Mouse (Mus musculus) brain, embryonic 14.5 days (tissue): ENCODE data around the gene Dxo. TPM values are rescaled to one million over a fixed set of nuclear protein-coding genes. Genes with fewer than 3 reads are reported as not detected.

ENCODE experiments used
- DNase-seq: peaks from one replicate; pipeline ENCODE4 v3.0.0-alpha.2; 2011; ENCODE audit warnings: low read depth
- CTCF ChIP-seq: fragments of 200-500 bp; IDR thresholded peaks from 2 replicates; pipeline ENCODE4 v1.5.1; 2012; ENCODE audit warnings: inconsistent platforms, mild to moderate bottlenecking, moderate library complexity, borderline replicate concordance; ENCODE audit not compliant: insufficient read depth, insufficient read length; ENCODE audit errors: extremely low read depth
- POLR2A ChIP-seq: fragments of 200-500 bp; IDR thresholded peaks from 2 replicates; pipeline ENCODE4 v1.6.1; 2012; ENCODE audit warnings: mild to moderate bottlenecking, inconsistent platforms, borderline replicate concordance; ENCODE audit not compliant: poor library complexity, insufficient read depth, insufficient read length, severe bottlenecking; ENCODE audit errors: extremely low read depth
- polyA plus RNA-seq: library from polyadenylated mRNA; depleted of rRNA; stranded (reverse); fragments of >200 nt; gene quantifications from 2 replicates; pipeline ENCODE4 v1.2.3, GENCODE M21; 2012; rRNA removed

Dxo gene
- polyA plus RNA-seq, 1 experiment = 73.5 TPM

DNA sequence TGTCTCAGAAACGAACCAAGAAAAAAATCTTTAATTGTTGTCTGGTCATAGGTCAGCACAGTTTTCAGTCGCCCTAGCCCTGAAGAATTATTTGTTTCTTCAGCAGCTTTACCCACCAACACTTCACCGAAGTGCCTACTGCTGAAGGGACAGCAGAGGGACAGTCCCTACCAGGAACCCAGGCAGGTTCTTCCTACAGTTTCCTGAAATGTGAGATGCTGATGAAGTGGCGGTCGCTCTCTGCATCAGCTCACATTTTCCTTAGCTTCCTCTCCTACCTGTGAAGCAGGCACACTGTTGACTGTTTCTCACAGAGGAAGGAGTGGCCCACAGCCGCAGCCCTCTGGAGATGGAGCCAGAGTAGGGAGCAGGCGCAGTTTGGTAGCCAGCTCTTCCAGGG, 29.2 kb downstream of the Dxo start:
- no peak for TF ChIP-seq POLR2A
- DNase-seq = no peak

DNA sequence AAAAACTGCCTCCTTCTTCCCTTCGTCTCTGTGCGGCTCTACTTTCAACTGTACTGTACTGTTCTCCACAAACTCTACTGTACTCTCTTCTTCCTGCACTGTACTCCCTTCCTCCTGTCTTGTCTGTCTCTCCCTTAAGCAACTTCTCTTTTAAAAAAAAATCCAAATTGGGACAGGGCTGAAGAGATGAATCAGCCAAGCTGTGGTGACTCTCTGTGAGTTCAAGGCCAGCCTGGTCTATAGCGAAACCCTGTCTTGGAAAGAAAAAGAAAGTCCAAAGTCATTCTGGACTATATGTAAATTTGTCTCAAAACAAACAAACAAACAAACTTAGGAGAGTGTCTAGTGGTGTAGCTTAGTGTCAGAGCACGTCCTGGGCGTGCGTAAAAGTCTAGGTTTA, 37.5 kb downstream of the Dxo start:
- DNase-seq = no peak
- no peak for TF ChIP-seq CTCF
- no peak for TF ChIP-seq POLR2A

DNA sequence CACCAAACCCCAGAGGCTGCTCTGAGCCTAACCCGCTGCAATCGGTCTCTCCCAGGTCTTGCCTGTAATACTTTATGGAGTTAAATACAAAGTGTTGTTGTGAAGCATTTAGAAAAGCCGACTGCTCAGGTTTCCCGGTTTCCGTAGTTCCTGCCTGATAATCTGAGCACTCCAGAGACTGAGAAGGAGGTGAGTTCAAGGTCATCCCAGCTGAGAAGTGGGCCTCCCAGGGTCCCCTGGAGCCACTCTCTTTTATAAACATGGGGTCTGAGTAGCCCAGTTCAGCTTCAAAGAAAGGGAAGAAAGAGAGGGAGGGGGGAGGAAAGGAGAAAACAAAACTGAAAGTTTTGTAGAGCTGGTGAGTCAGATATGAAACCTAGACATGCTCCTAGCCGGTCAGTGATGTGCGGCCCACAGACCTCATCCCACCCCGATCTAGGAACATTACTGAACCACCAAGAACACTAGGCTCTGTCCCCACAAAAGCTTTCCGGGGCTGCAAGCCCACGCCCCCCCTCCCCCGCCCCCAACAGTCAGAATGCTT, 42.6 kb downstream of the Dxo start, which contains the start of gene Zbtb12:
Gene Zbtb12, plus strand, starts transcription at position 148 of the 544 bp plus-strand sequence.
- TF ChIP-seq POLR2A (no peak), CTCF (no peak)
- DNase-seq = no peak

DNA sequence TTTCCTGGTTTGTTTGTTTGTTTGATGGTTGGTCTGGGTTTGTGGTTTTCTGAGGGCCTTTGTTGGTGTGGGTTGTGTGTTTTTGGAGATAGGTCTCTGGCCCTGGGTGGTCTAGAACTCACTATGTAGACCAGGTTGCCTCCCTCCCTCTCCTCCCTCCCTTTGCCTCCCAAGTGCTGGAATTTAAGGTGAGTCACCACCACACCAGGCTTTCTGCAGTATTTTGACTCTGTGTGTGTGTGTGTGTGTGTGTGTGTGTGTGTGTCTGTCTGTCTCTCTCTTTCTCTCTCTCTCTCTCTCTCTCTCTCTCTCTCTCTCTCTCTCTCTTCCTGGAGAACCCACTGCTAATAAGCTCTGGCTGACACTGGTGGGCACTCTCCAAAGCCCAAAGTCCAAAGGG, 44.3 kb downstream of the Dxo start:
- TF ChIP-seq POLR2A (no peak), CTCF (no peak)
- DNase-seq = no peak

DNA sequence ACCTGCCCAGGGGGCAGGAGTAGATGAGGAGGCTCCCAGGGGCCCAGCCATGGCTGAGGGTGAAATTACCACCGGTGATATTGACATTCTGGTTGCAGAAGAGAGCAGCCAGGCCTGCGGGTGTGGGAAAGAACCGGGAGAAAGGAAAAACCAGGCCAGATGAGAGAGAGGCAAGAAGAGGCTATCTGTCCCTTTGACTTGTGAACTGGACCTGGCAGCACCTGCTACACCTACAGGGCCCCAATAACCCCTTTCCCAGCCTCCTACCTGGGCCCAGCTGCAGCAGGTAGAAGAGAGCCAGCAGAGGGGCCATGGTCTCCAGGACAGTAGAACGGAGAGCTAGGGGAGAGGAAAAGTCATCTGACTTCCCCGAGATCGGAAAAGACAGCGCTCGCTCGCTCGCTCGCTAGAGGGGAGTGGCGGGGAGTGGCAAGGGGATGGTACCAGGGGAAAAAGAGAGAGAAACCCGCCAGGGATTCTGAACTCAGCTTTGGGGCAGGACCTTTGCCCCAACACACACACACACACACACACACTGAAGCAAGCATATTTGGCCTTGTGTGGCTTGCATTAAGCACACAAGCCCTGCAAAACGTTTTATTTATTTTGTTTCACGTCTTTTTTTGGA, 45.0 kb downstream of the Dxo start, which contains the start of gene Gm20547:
Gene Gm20547, minus strand, starts transcription at position 360 of the 628 bp plus-strand sequence.
- DNase-seq = no peak
- TF ChIP-seq CTCF (no peak), POLR2A (no peak)

DNA sequence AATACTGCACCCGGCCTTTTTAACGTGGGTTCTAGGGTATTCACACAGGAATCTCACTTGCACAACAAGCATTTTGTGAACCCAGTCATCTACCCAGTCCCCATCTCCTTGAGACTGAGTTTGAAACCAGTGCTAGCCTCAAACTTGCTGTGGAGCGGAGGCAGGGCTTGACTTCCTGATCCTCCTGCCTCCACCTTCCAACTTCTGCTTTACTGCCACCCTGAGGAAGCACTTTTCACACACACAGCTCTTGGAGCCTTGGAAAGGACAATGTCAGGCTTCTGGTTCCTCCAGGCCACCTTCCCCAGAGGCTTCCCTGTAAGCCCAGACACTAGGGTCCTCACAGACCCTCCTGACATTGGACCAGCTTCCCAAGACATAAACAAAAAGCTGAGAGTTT, 46.5 kb downstream of the Dxo start:
- no peak for DNase-seq
- no peak for TF ChIP-seq CTCF
- TF ChIP-seq POLR2A = no peak

DNA sequence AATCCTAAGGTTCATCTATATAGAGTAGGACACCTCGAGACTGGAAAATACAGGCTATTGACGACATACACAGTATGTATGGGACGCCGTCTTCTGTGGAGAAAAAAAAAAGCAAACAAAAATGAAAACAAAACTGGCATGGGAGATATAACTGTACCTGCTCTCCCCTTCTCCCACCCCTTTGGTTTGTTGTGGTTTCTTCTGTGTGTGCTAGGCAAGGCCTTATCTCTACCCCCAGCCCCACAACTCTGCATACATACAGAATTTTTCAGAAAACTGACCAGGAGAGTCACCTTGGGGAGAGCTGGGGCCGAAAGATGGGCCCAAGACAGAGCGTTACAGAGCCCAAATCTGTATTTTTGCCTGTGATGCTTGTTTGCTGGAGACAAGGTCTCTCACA, 47.9 kb downstream of the Dxo start:
- no peak for DNase-seq
- TF ChIP-seq CTCF (no peak), POLR2A (no peak)

DNA sequence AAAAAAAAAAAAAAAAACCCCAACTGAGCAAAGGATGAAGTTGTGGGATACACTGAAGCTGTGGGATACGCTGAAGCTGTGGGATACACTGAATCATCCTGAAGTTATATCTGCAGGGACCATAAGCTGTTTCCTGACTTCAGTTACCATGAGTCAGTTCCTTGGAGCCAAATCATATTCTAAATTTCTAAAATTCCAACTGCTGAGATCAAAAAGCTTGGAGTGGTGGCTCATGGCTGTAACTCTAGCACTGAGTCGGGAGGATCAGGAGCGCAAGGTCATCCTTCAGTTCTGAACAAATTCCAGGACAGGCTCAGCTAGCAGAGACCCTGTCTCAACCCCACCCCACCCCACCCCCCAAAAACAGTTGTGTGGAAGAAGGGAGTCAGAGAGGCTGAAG, 48.8 kb downstream of the Dxo start:
- TF ChIP-seq CTCF = no peak
- TF ChIP-seq POLR2A = no peak
- DNase-seq = no peak

DNA sequence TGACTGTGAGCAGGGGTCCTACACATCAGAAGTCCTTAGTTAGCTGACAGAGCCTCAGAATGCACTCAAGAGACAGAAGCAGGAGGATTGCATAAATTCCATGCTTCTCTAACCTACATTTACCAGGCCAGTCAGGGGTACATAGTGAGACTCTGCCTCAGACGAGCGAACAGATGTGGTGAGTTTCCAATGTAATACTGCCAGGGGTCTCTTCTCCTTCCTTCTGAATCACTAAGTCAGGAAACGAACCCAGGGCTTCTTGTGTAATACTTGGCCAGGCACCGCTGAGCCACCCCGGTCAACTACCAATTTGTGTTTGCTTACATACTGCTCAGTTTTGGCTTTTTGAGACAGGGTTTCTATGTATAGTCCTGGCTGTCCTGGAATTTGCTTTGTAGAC, 51.1 kb downstream of the Dxo start:
- TF ChIP-seq POLR2A (no peak), CTCF (no peak)
- DNase-seq = no peak

Other genes starting within 250 kb of the Dxo start
- 2.0 and 3.0 TPM in 2 replicates for gene Gpsm3, start 247.2 kb upstream of the Dxo start, polyA plus RNA-seq
- 107 and 115 TPM in 2 replicates for gene Pbx2, start 245.8 kb upstream of the Dxo start, polyA plus RNA-seq
- gene Ager, start 239.2 kb upstream of the Dxo start, polyA plus RNA-seq = 5.1 and 9.0 TPM in 2 replicates
- 189 and 227 TPM in 2 replicates for gene Rnf5, start 233.3 kb upstream of the Dxo start, polyA plus RNA-seq
- gene Agpat1, start 232.8 kb upstream of the Dxo start, polyA plus RNA-seq = 251 and 279 TPM in 2 replicates
- 9.2 and 10.3 TPM in 2 replicates for gene Egfl8, start 221.0 kb upstream of the Dxo start, polyA plus RNA-seq
- 29.3 and 31.7 TPM in 2 replicates for gene Ppt2, start 208.5 kb upstream of the Dxo start, polyA plus RNA-seq
- gene Prrt1, start 207.5 kb upstream of the Dxo start, polyA plus RNA-seq = 53.2 and 63.8 TPM in 2 replicates
- gene Fkbpl, start 192.3 kb upstream of the Dxo start, polyA plus RNA-seq = 3.8 and 6.8 TPM in 2 replicates
- 113 and 133 TPM in 2 replicates for gene Atf6b, start 189.9 kb upstream of the Dxo start, polyA plus RNA-seq
- gene Tnxb, start 166.5 kb upstream of the Dxo start, polyA plus RNA-seq = 0.33 and 0.70 TPM in 2 replicates
- gene C4b, start 93.1 kb upstream of the Dxo start, polyA plus RNA-seq = 0.04 TPM in 2 replicates
- 0.04 TPM in 2 replicates for gene Cyp21a1, start 32.5 kb upstream of the Dxo start, polyA plus RNA-seq
- gene Stk19, start 74 bp upstream of the Dxo start, polyA plus RNA-seq = 57.1 and 75.0 TPM in 2 replicates
- gene Skiv2l, start 13.2 kb downstream of the Dxo start, polyA plus RNA-seq = 88.8 and 119 TPM in 2 replicates
- gene Nelfe, start 13.4 kb downstream of the Dxo start, polyA plus RNA-seq = 62.1 and 66.0 TPM in 2 replicates
- 0.21 and 0.42 TPM in 2 replicates for gene Cfb, start 25.5 kb downstream of the Dxo start, polyA plus RNA-seq
- gene Zbtb12, start 42.5 kb downstream of the Dxo start, polyA plus RNA-seq = 116 and 135 TPM in 2 replicates
- 0.04 TPM in 1 of 2 replicates, not detected in the other for gene Gm20547, start 45.0 kb downstream of the Dxo start, polyA plus RNA-seq
- 1.1 and 2.3 TPM in 2 replicates for gene C2, start 61.2 kb downstream of the Dxo start, polyA plus RNA-seq
- 350 and 361 TPM in 2 replicates for gene Ehmt2, start 61.5 kb downstream of the Dxo start, polyA plus RNA-seq
- gene Slc44a4, start 77.4 kb downstream of the Dxo start, polyA plus RNA-seq = 0.06 and 0.07 TPM in 2 replicates
- gene Neu1, start 94.2 kb downstream of the Dxo start, polyA plus RNA-seq = 28.0 and 29.6 TPM in 2 replicates
- gene Hspa1b, start 122.2 kb downstream of the Dxo start, polyA plus RNA-seq = 6.3 and 7.1 TPM in 2 replicates
- gene Gm20481, start 132.9 kb downstream of the Dxo start, polyA plus RNA-seq = not detected in 2 replicates
- gene Hspa1a, start 135.1 kb downstream of the Dxo start, polyA plus RNA-seq = 6.3 and 6.6 TPM in 2 replicates
- gene Hspa1l, start 135.7 kb downstream of the Dxo start, polyA plus RNA-seq = 0.14 and 0.40 TPM in 2 replicates
- 136 and 185 TPM in 2 replicates for gene Lsm2, start 144.8 kb downstream of the Dxo start, polyA plus RNA-seq
- 99.2 and 119 TPM in 2 replicates for gene Vars, start 164.0 kb downstream of the Dxo start, polyA plus RNA-seq
- gene Vwa7, start 179.6 kb downstream of the Dxo start, polyA plus RNA-seq = 0.49 and 0.71 TPM in 2 replicates
- 4.0 and 6.5 TPM in 2 replicates for gene Sapcd1, start 191.0 kb downstream of the Dxo start, polyA plus RNA-seq
- 4.2 and 6.4 TPM in 2 replicates for gene Msh5, start 209.7 kb downstream of the Dxo start, polyA plus RNA-seq
- gene Clic1, start 212.9 kb downstream of the Dxo start, polyA plus RNA-seq = 69.6 and 89.8 TPM in 2 replicates
- gene Ddah2, start 222.0 kb downstream of the Dxo start, polyA plus RNA-seq = 322 and 438 TPM in 2 replicates
- 0.42 and 0.50 TPM in 2 replicates for gene Ly6g6c, start 228.4 kb downstream of the Dxo start, polyA plus RNA-seq
- gene Mpig6b, start 229.2 kb downstream of the Dxo start, polyA plus RNA-seq = 0.30 and 0.35 TPM in 2 replicates
- 1.2 and 12.4 TPM in 2 replicates for gene Ly6g6e, start 239.9 kb downstream of the Dxo start, polyA plus RNA-seq
- 1.8 and 2.7 TPM in 2 replicates for gene Ly6g6d, start 241.0 kb downstream of the Dxo start, polyA plus RNA-seq
- 0.15 and 0.30 TPM in 2 replicates for gene Ly6g6f, start 248.6 kb downstream of the Dxo start, polyA plus RNA-seq